14 mouse cellular contexts compared by ENCODE assay signal in the genomic region with DNA sequence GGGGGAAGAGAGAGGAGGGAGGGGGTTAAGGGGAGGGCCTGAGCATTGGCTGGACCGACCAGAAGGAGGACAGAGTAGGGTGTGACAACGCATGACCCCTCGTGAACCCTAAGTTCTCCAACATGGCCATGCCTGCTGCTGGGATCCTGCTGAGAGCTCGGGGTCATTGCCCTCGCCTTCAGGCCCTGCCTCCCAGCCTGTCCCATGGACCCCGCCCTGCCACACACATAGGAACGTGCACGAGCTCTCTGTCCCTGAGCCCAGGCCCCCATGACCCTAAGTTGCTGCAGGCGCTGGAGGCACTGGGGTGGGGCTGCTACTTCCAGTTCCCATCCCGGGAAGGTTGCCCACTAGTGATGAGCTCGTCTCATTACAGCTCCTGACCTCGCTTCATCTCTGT. TPM values are rescaled to one million over a fixed set of nuclear protein-coding genes. Genes with fewer than 3 reads are reported as not detected.
"Had no signal": no experiment of that assay in that cellular context is flagged by ENCODE, and none has a peak within 500 bp of the region (broad histone marks: within the 10 kb centered on the region; RNA-seq: fewer than 3 reads in every experiment).

No protein-coding gene starts in this region.

RNA-seq across cellular contexts. Expression of a gene that starts 48.2 kb away (rescaled TPM):
- total RNA-seq: neutrophil, adult 5-6 weeks had no signal
- polyA plus RNA-seq: neural tube, embryonic 13.5 days; neural tube, embryonic 14.5 days; neural tube, embryonic 15.5 days; small intestine, adult 2 months; spleen, adult 2 months; stomach, embryonic 14.5 days; stomach, embryonic 15.5 days; stomach, embryonic 16.5 days; stomach, postnatal 0 days; testis, adult 2 months; thymus, adult 2 months; thymus, postnatal 0 days; urinary bladder, adult 2 months had no signal

RNA-seq across cellular contexts. Expression of a gene that starts 59.8 kb away (rescaled TPM):
- total RNA-seq: neutrophil, adult 5-6 weeks had no signal
- polyA plus RNA-seq: neural tube, embryonic 13.5 days; neural tube, embryonic 14.5 days; neural tube, embryonic 15.5 days; small intestine, adult 2 months; spleen, adult 2 months; stomach, embryonic 14.5 days; stomach, embryonic 15.5 days; stomach, embryonic 16.5 days; stomach, postnatal 0 days; thymus, adult 2 months; thymus, postnatal 0 days; urinary bladder, adult 2 months had no signal
